Mouse (Mus musculus) thymus, adult 2 months (tissue): Measurements from ENCODE around the gene BC049715.

ENCODE experiments used
- CTCF ChIP-seq: fragments of 200-500 bp; IDR thresholded peaks from 2 replicates; pipeline ENCODE4 v1.5.1; 2012; ENCODE audit warnings: mild to moderate bottlenecking, control low read depth, low read length, moderate library complexity, borderline replicate concordance; ENCODE audit not compliant: control insufficient read depth, poor library complexity, insufficient read depth; ENCODE audit errors: extremely low read depth
- POLR2A ChIP-seq: fragments of 200-500 bp; IDR thresholded peaks from 2 replicates; pipeline ENCODE4 v1.6.1; 2012; ENCODE audit warnings: mild to moderate bottlenecking, low read length, control low read depth, moderate library complexity; ENCODE audit not compliant: control insufficient read depth, poor library complexity, insufficient read depth; ENCODE audit errors: extremely low read depth

DNA sequence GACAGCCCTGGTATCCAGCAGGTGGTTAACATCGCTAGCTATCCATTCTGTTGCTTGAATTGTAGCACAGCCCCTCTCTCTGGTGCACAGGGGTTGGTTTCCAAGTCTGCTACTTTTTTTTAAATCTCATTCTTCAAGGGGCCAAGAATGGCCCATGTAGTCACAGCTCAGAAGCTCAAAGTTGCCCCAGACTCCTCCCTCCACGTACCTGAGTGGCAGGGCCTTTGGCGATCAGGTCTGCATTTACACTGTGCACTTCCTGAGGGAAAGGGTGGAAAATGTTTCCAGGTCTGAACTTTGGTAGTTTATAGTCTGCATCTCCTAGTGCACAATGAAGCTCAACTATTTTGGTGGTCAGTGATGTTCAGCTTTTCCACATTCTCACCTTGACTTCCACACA lies 19.8 kb downstream of the BC049715 start:
- TF ChIP-seq CTCF (no peak), POLR2A (no peak)
